Mouse (Mus musculus): Measurements from ENCODE around the gene Tbc1d1.
A peak's percentile ranks its signal among the peaks of the same experiment; 100 is the strongest.

Gene Tbc1d1

GRCm38 (mm10) chr5:64382451-64383057 lies 226.4 kb downstream of the Tbc1d1 start:
- peak; percentile 66 to 79 for DNase-seq (ENCODE audit: low spot score in 2 of 2)

- no peak for DNase-seq (ENCODE audit: low spot score in 2 of 2)
Observed at GRCm38 (mm10) chr5:64383215-64383614, 227.1 kb downstream of the Tbc1d1 start.

- no peak for DNase-seq (ENCODE audit: low spot score in 2 of 2)
Observed at GRCm38 (mm10) chr5:64384546-64384945, 228.4 kb downstream of the Tbc1d1 start.

DNA sequence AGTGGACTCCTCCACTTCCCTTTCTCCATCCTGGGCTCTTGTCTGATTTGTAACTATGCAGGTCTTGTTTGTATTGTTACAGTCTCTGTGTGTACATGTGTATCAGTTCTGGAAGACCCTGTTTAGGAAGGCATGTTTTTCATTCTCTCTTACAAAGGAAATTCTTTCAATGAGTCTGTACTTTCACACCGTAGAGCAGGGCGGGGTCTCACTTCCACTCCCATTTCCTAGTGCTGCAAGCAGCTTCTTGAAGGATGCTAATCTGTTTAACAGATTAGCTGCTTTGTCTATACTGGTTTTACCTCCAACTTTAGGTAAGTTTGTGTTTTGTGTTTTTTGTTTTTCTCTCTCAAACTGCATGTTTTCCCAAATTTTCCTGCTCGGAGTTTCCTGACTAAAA lies 230.9 kb downstream of the Tbc1d1 start:
- DNase-seq (ENCODE audit: low spot score in 2 of 2), result no peak

GRCm38 (mm10) chr5:64389202-64389929 lies 233.3 kb downstream of the Tbc1d1 start:
- no peak for DNase-seq (ENCODE audit: low spot score in 2 of 2)

DNA sequence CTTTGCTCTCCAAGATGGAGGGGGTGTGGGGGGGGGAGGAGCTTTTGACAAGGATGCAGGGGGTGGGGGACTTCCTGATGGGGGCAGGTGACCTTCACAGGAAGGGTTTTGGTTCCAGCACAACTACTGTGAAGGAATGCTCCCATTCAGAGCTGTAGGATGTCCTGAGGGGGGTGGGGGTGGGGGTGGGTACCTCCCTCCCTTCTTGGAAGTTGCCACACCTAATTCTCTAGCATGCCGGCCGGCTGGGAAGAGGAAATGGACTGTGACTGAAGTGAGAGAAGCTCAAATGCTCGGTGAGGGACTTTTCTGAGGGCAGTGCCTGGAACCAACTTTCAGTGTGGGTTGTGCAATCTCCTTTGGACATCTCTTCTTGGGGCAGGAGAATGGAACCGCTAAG lies 235.2 kb downstream of the Tbc1d1 start:
- DNase-seq (ENCODE audit: low spot score in 2 of 2), result no peak

DNA sequence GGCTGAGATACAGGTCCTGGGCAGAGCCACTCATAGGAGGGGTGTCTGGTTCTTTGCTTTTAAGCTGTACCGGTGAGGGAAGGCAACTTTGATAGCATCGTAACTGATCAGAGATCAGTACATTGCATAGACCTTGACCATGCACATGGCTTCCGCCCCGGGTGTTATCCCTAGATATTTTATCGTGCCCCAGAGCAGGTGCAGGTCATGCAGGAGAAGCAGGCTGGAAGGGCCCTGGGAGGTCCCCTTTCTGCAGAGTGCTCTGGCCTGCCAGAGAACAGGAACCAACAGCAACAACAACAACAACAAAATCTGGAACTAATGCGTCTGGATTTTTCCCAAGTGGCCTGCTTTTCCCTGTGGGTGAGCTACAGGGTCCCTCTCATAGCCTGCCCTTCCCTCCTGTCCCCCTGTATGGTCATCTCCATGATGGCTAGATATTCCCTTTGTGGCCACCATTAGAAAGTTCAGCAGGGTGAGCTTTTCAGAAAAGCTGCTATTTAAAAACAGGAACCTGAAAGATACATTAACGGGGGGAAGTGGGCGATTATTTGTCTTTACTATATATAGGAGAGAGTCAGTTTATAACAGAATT lies 236.4 kb downstream of the Tbc1d1 start:
- no peak for DNase-seq (ENCODE audit: low spot score in 2 of 2)

DNA sequence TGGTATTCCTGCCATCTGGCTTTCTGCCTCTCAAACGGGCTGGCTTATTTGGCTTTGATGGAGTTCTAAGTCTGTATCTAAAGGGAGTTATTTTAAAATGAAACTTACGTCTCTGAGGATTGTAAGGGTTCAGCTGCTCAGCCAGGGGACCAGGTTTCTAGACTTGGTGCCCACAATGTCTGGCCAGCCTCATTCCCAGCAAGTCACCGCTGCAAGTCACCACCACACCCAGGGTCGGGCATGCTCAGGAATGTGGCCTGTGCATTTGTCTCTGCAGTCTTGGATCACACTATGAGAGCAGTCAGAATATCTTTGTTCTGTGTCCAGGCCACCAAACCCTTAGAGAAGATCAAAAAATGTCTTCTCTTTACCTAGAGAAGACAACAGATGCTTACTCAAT lies 237.4 kb downstream of the Tbc1d1 start:
- DNase-seq (ENCODE audit: low spot score in 2 of 2), result no peak

GRCm38 (mm10) chr5:64398155-64398554 lies 242.1 kb downstream of the Tbc1d1 start:
- no peak for DNase-seq (ENCODE audit: low spot score in 2 of 2)

- DNase-seq (ENCODE audit: low spot score in 2 of 2), result no peak
Observed at GRCm38 (mm10) chr5:64400742-64401141, 244.6 kb downstream of the Tbc1d1 start.
